Comparison of ENCODE assay signal across 9 mouse cellular contexts in genomic region chr7:19265928-19266822, GRCm38 (mm10). TPM values are rescaled to one million over a fixed set of nuclear protein-coding genes. Genes with fewer than 3 reads are reported as not detected.
A peak's percentile ranks its signal among the peaks of the same experiment; 100 is the strongest.
DNase-seq lines count a peak whose midpoint lies in the region; ATAC-seq and TF ChIP-seq lines count a peak whose summit lies in the region.
"Had no signal": no experiment of that assay in that cellular context is flagged by ENCODE, and none has a peak within 500 bp of the region (broad histone marks: within the 10 kb centered on the region; RNA-seq: fewer than 3 reads in every experiment).

No protein-coding gene starts in this region.

- WGBS in cerebellum, adult 2 months, result 42% methylated on average over 10 of the region's 10 CpGs
- 65% methylated on average over 10 of the region's 10 CpGs for WGBS in lung, embryonic 15.5 days
- WGBS in stomach, embryonic 16.5 days, result 65% methylated on average over 10 of the region's 10 CpGs
- 89% methylated on average over 10 of the region's 10 CpGs for WGBS in forebrain, embryonic 15.5 days

- no peak for TF ChIP-seq POLR2A in cerebellum, adult 2 months (IDR thresholded peaks at IDR 0.05; ENCODE audit: borderline replicate concordance, insufficient read depth, low read length)
- peak; percentile 56 for TF ChIP-seq POLR2A in CH12.LX (IDR thresholded peaks at IDR 0.05; ENCODE audit: low read depth, low read length)

- no peak overlapping the region for H3K4me3 ChIP-seq in cerebellum, adult 2 months (replicated peaks; ENCODE audit: insufficient read depth, low read depth, low read length)
- peak overlapping the region in 2 of 3 experiments; percentile 29 to 94 for H3K4me3 ChIP-seq in CH12.LX (replicated peaks in 1 of 3; ENCODE audit: low read depth in 2 of 3, low read length in 2 of 3, poor library complexity in 1 of 3)
- no peak overlapping the region for H3K4me3 ChIP-seq in lung, embryonic 15.5 days
- peak overlapping the region; percentile 4 for H3K4me3 ChIP-seq in stomach, embryonic 16.5 days (replicated peaks; ENCODE audit: low read length)
- no peak overlapping the region for H3K4me3 ChIP-seq in forebrain, embryonic 15.5 days
- H3K4me3 ChIP-seq: hindbrain, embryonic 15.5 days had no signal

- peak overlapping the region; percentile 91 for H3K9ac ChIP-seq in CH12.LX (ENCODE audit: insufficient read depth, low read depth)
- no peak overlapping the region for H3K9ac ChIP-seq in lung, embryonic 15.5 days
- peak overlapping the region; percentile 47 for H3K9ac ChIP-seq in stomach, embryonic 16.5 days (ENCODE audit: low read length)
- H3K9ac ChIP-seq in forebrain, embryonic 15.5 days (replicated peaks), result no peak overlapping the region

- peak overlapping the region; percentile 28 for H3K27ac ChIP-seq in cerebellum, adult 2 months (ENCODE audit: insufficient read depth, low read length)
- H3K27ac ChIP-seq in CH12.LX (ENCODE audit: insufficient read depth, low read depth), result peak overlapping the region; percentile 94
- H3K27ac ChIP-seq in lung, embryonic 15.5 days, result 0 out of 2 replicates have a peak overlapping the region, but pooled peaks have one; percentile 31
- H3K27ac ChIP-seq in stomach, embryonic 16.5 days (ENCODE audit: low read length), result peak overlapping the region; percentile 64
- no peak overlapping the region for H3K27ac ChIP-seq in forebrain, embryonic 15.5 days (replicated peaks)
- H3K27ac ChIP-seq: hindbrain, embryonic 15.5 days had no signal

- dilution Hi-C loops in CH12.LX (cut with MboI; ENCODE audit: extremely low pct_ligation_motif_present, extremely low pct_unique_long_range_greater_than_20kb, low sequenced_read_pairs), result no loop called here

- peaks cover 48 to 54% of the 10 kb centered on the region in 2 experiments for H3K36me3 ChIP-seq in CH12.LX (replicated peaks in 1 of 2; ENCODE audit: control insufficient read depth in 1 of 2, insufficient read depth in 1 of 2, low read length in 1 of 2)
- peaks cover 49% of the 10 kb centered on the region for H3K36me3 ChIP-seq in lung, embryonic 15.5 days
- H3K36me3 ChIP-seq in stomach, embryonic 16.5 days (ENCODE audit: control insufficient read depth, insufficient read depth, low read length), result peaks cover 12% of the 10 kb centered on the region
- H3K36me3 ChIP-seq in forebrain, embryonic 15.5 days, result peaks cover 20% of the 10 kb centered on the region

- H3K27me3 ChIP-seq in cerebellum, adult 2 months (ENCODE audit: control insufficient read depth, insufficient read depth, low read length), result no peaks in the 10 kb centered on the region
- H3K27me3 ChIP-seq in CH12.LX (replicated peaks), result no peaks in the 10 kb centered on the region
- no peaks in the 10 kb centered on the region for H3K27me3 ChIP-seq in lung, embryonic 15.5 days
- no peaks in the 10 kb centered on the region for H3K27me3 ChIP-seq in stomach, embryonic 16.5 days (ENCODE audit: control insufficient read depth, insufficient read depth, low read length)
- H3K27me3 ChIP-seq in forebrain, embryonic 15.5 days, result no peaks in the 10 kb centered on the region
- H3K27me3 ChIP-seq: hindbrain, embryonic 15.5 days had no signal

- no peak for TF ChIP-seq CTCF in cerebellum, adult 2 months (IDR thresholded peaks at IDR 0.05; ENCODE audit: borderline replicate concordance, insufficient read depth, low read depth, low read length)
- TF ChIP-seq CTCF in CH12.LX (conservative IDR thresholded peaks at IDR 0.05 in 1 of 2, IDR thresholded peaks at IDR 0.05 in 1 of 2; ENCODE audit: low read depth in 2 of 2, low read length in 2 of 2), result no peak

- in situ Hi-C loops in CH12.LX (cut with MboI; ENCODE audit: low pct_ligation_motif_present, low pct_unique_long_range_greater_than_20kb, low sequenced_read_pairs), result no loop called here

- TF ChIP-seq EP300 in CH12.LX (IDR thresholded peaks at IDR 0.05; ENCODE audit: low read length), result peak; percentile 55

- ATAC-seq in hematopoietic stem cell, adult 5-6 weeks (replicated peaks in 1 of 2; ENCODE audit: insufficient read depth in 1 of 2, low FRiP score in 2 of 2, low TSS enrichment in 1 of 2, low read depth in 1 of 2, poor library complexity in 2 of 2, severe bottlenecking in 2 of 2), result peak; percentile 75 to 81
- no peak for ATAC-seq in lung, embryonic 15.5 days (ENCODE audit: borderline replicate concordance, extremely low read depth, low FRiP score, low TSS enrichment)
- ATAC-seq in stomach, embryonic 16.5 days (ENCODE audit: insufficient read depth, low FRiP score), result peak; percentile 35; the same call in 1 of the 2 replicates
- ATAC-seq in forebrain, embryonic 15.5 days (replicated peaks), result no peak
- no peak for ATAC-seq in frontal cortex, adult (ENCODE audit: low TSS enrichment)

- peaks cover 37% of the 10 kb centered on the region for H3K4me1 ChIP-seq in cerebellum, adult 2 months (ENCODE audit: control insufficient read depth, insufficient read depth, low read length)
- peaks cover 27 to 45% of the 10 kb centered on the region in 2 experiments for H3K4me1 ChIP-seq in CH12.LX (ENCODE audit: control insufficient read depth in 1 of 2, insufficient read depth in 2 of 2)
- peaks cover 39% of the 10 kb centered on the region for H3K4me1 ChIP-seq in lung, embryonic 15.5 days
- peaks cover 41% of the 10 kb centered on the region for H3K4me1 ChIP-seq in stomach, embryonic 16.5 days (ENCODE audit: control insufficient read depth, insufficient read depth, low read length)
- H3K4me1 ChIP-seq in forebrain, embryonic 15.5 days, result peaks cover 23% of the 10 kb centered on the region

- H3K79me2 ChIP-seq in CH12.LX (replicated peaks; ENCODE audit: control insufficient read depth, extremely low read depth, insufficient read depth, poor library complexity, severe bottlenecking), result peaks cover 62% of the 10 kb centered on the region

- H3K9me3 ChIP-seq in CH12.LX (replicated peaks; ENCODE audit: low read length), result no peaks in the 10 kb centered on the region
- no peaks in the 10 kb centered on the region for H3K9me3 ChIP-seq in lung, embryonic 15.5 days
- H3K9me3 ChIP-seq in stomach, embryonic 16.5 days (replicated peaks; ENCODE audit: control insufficient read depth, low read length), result no peaks in the 10 kb centered on the region
- no peaks in the 10 kb centered on the region for H3K9me3 ChIP-seq in forebrain, embryonic 15.5 days
- H3K9me3 ChIP-seq: hindbrain, embryonic 15.5 days had no signal

- H3K4me2 ChIP-seq in CH12.LX (ENCODE audit: insufficient read depth, low read depth, poor library complexity, severe bottlenecking), result peak overlapping the region; percentile 59
- H3K4me2 ChIP-seq in lung, embryonic 15.5 days, result no peak overlapping the region; the same call in 1 of the 2 replicates
- H3K4me2 ChIP-seq in stomach, embryonic 16.5 days (ENCODE audit: low read depth, low read length), result peak overlapping the region; percentile 34
- no peak overlapping the region for H3K4me2 ChIP-seq in forebrain, embryonic 15.5 days (replicated peaks)
- H3K4me2 ChIP-seq: hindbrain, embryonic 15.5 days had no signal

- DNase-seq in cerebellum, adult 2 months, result peak in 1 of 2 experiments; percentile 47
- DNase-seq in cerebellum, postnatal 4 days (ENCODE audit: low spot score in 2 of 2), result no peak
- peak; percentile 86 for DNase-seq in CH12.LX (ENCODE audit: extremely low read depth)

- no peak for TF ChIP-seq RAD21 in CH12.LX (IDR thresholded peaks at IDR 0.05; ENCODE audit: low read depth, low read length)

RNA-seq across cellular contexts. Expression of gene Vasp, which starts 5.4 kb away (rescaled TPM):
- polyA plus RNA-seq in cerebellum, adult 2 months (2012; rRNA removed), result 30.8 and 32.9 TPM in 2 replicates
- total RNA-seq in CH12.LX (2012; rRNA removed) (109 and 114 TPM in 2 replicates), CH12.LX (2014; rRNA removed) (122 and 125 TPM in 2 replicates)
- 191 and 240 TPM in 2 replicates for polyA plus RNA-seq in CH12.LX (2012; ENCODE audit: insufficient read length, low read depth)
- total RNA-seq in hematopoietic stem cell, adult 5-6 weeks (2017), result 99.8 and 117 TPM in 2 replicates
- 115 TPM in 2 replicates for polyA plus RNA-seq in lung, embryonic 15.5 days (2015; fragmentation: Nextera tagmentation; extraction: Ambion mirVana)
- polyA plus RNA-seq in stomach, embryonic 16.5 days (2015; fragmentation: Nextera tagmentation; extraction: Ambion mirVana), result 77.8 and 85.6 TPM in 2 replicates
- polyA plus RNA-seq in forebrain, embryonic 15.5 days (2015; fragmentation: Nextera tagmentation; extraction: Ambion mirVana), result 37.6 and 39.5 TPM in 2 replicates

RNA-seq across cellular contexts. Expression of gene Ppm1n, which starts 13.7 kb away (rescaled TPM):
- 1.1 and 2.0 TPM in 2 replicates for polyA plus RNA-seq in cerebellum, adult 2 months (2012; rRNA removed)
- total RNA-seq in CH12.LX (2012; rRNA removed) (not detected in 2 replicates), CH12.LX (2014; rRNA removed) (not detected in 2 replicates)
- not detected in 2 replicates for polyA plus RNA-seq in CH12.LX (2012; ENCODE audit: insufficient read length, low read depth)
- total RNA-seq in hematopoietic stem cell, adult 5-6 weeks (2017), result 0.25 TPM in 1 of 2 replicates, not detected in the other
- polyA plus RNA-seq in lung, embryonic 15.5 days (2015; fragmentation: Nextera tagmentation; extraction: Ambion mirVana), result not detected in 2 replicates
- polyA plus RNA-seq in stomach, embryonic 16.5 days (2015; fragmentation: Nextera tagmentation; extraction: Ambion mirVana), result 0.17 TPM in 1 of 2 replicates, not detected in the other
- 0.19 and 0.31 TPM in 2 replicates for polyA plus RNA-seq in forebrain, embryonic 15.5 days (2015; fragmentation: Nextera tagmentation; extraction: Ambion mirVana)

RNA-seq across cellular contexts. Expression of gene Rtn2, which starts 16.2 kb away (rescaled TPM):
- 96.9 and 101 TPM in 2 replicates for polyA plus RNA-seq in cerebellum, adult 2 months (2012; rRNA removed)
- total RNA-seq in CH12.LX (2012; rRNA removed), result 0.72 and 1.0 TPM in 2 replicates
- 0.43 and 0.56 TPM in 2 replicates for total RNA-seq in CH12.LX (2014; rRNA removed)
- polyA plus RNA-seq in CH12.LX (2012; ENCODE audit: insufficient read length, low read depth), result 0.76 and 0.80 TPM in 2 replicates
- total RNA-seq in hematopoietic stem cell, adult 5-6 weeks (2017), result not detected in 2 replicates
- polyA plus RNA-seq in lung, embryonic 15.5 days (2015; fragmentation: Nextera tagmentation; extraction: Ambion mirVana), result 10.6 and 11.4 TPM in 2 replicates
- 14.8 and 21.7 TPM in 2 replicates for polyA plus RNA-seq in stomach, embryonic 16.5 days (2015; fragmentation: Nextera tagmentation; extraction: Ambion mirVana)
- 123 and 127 TPM in 2 replicates for polyA plus RNA-seq in forebrain, embryonic 15.5 days (2015; fragmentation: Nextera tagmentation; extraction: Ambion mirVana)

RNA-seq across cellular contexts. Expression of gene Opa3, which starts 38.0 kb away (rescaled TPM):
- polyA plus RNA-seq in cerebellum, adult 2 months (2012; rRNA removed), result 39.1 and 40.1 TPM in 2 replicates
- total RNA-seq in CH12.LX (2012; rRNA removed), result 11.9 and 15.7 TPM in 2 replicates
- total RNA-seq in CH12.LX (2014; rRNA removed), result 8.6 and 9.4 TPM in 2 replicates
- 20.0 and 21.2 TPM in 2 replicates for polyA plus RNA-seq in CH12.LX (2012; ENCODE audit: insufficient read length, low read depth)
- total RNA-seq in hematopoietic stem cell, adult 5-6 weeks (2017), result 19.9 and 26.8 TPM in 2 replicates
- 33.2 and 34.6 TPM in 2 replicates for polyA plus RNA-seq in lung, embryonic 15.5 days (2015; fragmentation: Nextera tagmentation; extraction: Ambion mirVana)
- 33.0 and 34.5 TPM in 2 replicates for polyA plus RNA-seq in stomach, embryonic 16.5 days (2015; fragmentation: Nextera tagmentation; extraction: Ambion mirVana)
- 40.6 and 44.5 TPM in 2 replicates for polyA plus RNA-seq in forebrain, embryonic 15.5 days (2015; fragmentation: Nextera tagmentation; extraction: Ambion mirVana)

RNA-seq across cellular contexts. Expression of gene Fosb, which starts 43.7 kb away (rescaled TPM):
- 0.67 and 0.71 TPM in 2 replicates for polyA plus RNA-seq in cerebellum, adult 2 months (2012; rRNA removed)
- 0.08 and 0.13 TPM in 2 replicates for total RNA-seq in CH12.LX (2012; rRNA removed)
- total RNA-seq in CH12.LX (2014; rRNA removed), result not detected in 2 replicates
- 0.27 and 0.56 TPM in 2 replicates for polyA plus RNA-seq in CH12.LX (2012; ENCODE audit: insufficient read length, low read depth)
- total RNA-seq in hematopoietic stem cell, adult 5-6 weeks (2017), result 190 and 280 TPM in 2 replicates
- 0.24 and 0.26 TPM in 2 replicates for polyA plus RNA-seq in lung, embryonic 15.5 days (2015; fragmentation: Nextera tagmentation; extraction: Ambion mirVana)
- 0.25 and 0.27 TPM in 2 replicates for polyA plus RNA-seq in stomach, embryonic 16.5 days (2015; fragmentation: Nextera tagmentation; extraction: Ambion mirVana)
- polyA plus RNA-seq in forebrain, embryonic 15.5 days (2015; fragmentation: Nextera tagmentation; extraction: Ambion mirVana), result 0.11 TPM in 2 replicates

Comparison
In these comparisons a context has a peak if more than half of its experiments do, and no peak if none do; other contexts are left out.
1. H3K4me3 ChIP-seq: peak in CH12.LX (2 of 3) and stomach, embryonic 16.5 days (single experiment); none in cerebellum, adult 2 months (single experiment), lung, embryonic 15.5 days (single experiment) and forebrain, embryonic 15.5 days (single experiment).
2. H3K4me2 ChIP-seq: peak in CH12.LX (single experiment) and stomach, embryonic 16.5 days (single experiment); none in lung, embryonic 15.5 days (single experiment) and forebrain, embryonic 15.5 days (single experiment).
3. H3K9ac ChIP-seq: peak in CH12.LX (single experiment) and stomach, embryonic 16.5 days (single experiment); none in lung, embryonic 15.5 days (single experiment) and forebrain, embryonic 15.5 days (single experiment).
4. ATAC-seq: peak in hematopoietic stem cell, adult 5-6 weeks (2 of 2) and stomach, embryonic 16.5 days (single experiment); none in lung, embryonic 15.5 days (single experiment), forebrain, embryonic 15.5 days (single experiment) and frontal cortex, adult (single experiment).